Mouse (Mus musculus) lung, adult 2 months (tissue): ENCODE results near the gene Arhgef16.

Experiments
- CTCF ChIP-seq: fragments of 200-500 bp; IDR thresholded peaks from 2 replicates; pipeline ENCODE4 v1.5.1; 2011; ENCODE audit warnings: mild to moderate bottlenecking, low read length, control low read depth; ENCODE audit not compliant: insufficient read depth
- POLR2A ChIP-seq: fragments of 200-500 bp; IDR thresholded peaks from 2 replicates; pipeline ENCODE4 v1.6.1; 2011; ENCODE audit warnings: low read depth, mild to moderate bottlenecking, control low read depth, low read length, borderline replicate concordance; ENCODE audit errors: extremely low read depth

DNA sequence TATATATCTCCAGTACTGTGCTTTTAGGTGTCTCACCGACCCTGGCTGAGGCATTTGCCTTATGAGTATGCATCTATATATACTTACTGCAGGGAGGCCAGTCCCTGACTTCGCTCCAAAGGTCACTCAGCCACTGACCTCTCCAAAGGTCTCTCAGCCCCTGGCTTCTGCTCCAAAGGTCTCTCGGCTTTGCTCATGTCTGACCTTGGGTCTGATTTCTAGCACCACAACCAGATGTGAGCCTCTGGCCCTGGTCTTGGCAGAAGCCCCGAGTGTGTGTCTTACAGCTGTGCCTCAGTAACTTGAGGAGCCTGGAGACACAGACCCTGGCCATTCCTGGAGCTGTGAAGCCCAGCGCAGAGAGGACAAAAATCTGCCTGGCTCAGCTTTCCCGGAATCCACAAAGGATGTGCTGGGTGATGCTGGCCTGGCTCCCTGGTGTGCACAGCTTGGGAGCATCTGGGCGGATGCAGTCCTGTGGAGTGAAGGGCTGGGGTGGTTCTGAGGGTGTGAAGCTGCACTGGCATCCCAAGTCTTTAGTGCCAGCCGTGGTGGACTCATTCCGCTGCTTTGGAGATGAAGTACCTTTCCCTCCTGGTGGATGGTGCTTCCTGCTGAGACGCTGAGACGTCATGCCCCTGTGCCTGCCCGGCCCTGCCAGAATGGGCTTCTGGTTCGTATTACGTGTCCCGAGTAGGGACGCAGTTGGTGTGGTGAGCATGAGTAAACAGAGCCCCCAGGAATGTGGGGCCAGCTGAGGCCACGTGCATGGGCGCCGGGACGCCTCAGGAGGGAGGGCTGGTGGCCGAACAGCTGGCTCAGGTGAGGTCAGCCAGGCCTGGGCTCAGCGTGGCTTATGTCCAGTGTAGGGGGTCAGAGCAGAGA lies 54.0 kb downstream of the Arhgef16 start:
- TF ChIP-seq POLR2A = no peak
- TF ChIP-seq CTCF = no peak
